Mouse (Mus musculus) hematopoietic stem cell, adult 5-6 weeks (primary cell): Measurements from ENCODE around the gene Hesx1. TPM values are rescaled to one million over a fixed set of nuclear protein-coding genes. Genes with fewer than 3 reads are reported as not detected.
"Not testable (repeated sequence)": the region's sequence is repeated elsewhere in the genome, so short reads cannot be mapped to it uniquely, and the experiment has no call there.

Experiments
- ATAC-seq, 2 experiments: fragments of 125-278 bp in 1 of 2; replicated peaks in 1 of 2; 2 replicates each; pipeline ENCODE4 v1.8.0; 2016 to 2017; ENCODE audit warnings: inconsistent platforms in 2 of 2, mild to moderate bottlenecking in 2 of 2, moderate number of reproducible peaks in 2 of 2, low read depth in 1 of 2, moderate TSS enrichment in 1 of 2; ENCODE audit not compliant: low FRiP score in 2 of 2, poor library complexity in 2 of 2, severe bottlenecking in 2 of 2, insufficient read depth in 1 of 2, low TSS enrichment in 1 of 2
- total RNA-seq: library from RNA; stranded (forward); fragments of 172-1452, 232-1000 nt; gene quantifications from 2 replicates; pipeline ENCODE4 v1.2.3, GENCODE M21; 2017

Hesx1 gene
- not detected in 2 replicates for total RNA-seq

DNA sequence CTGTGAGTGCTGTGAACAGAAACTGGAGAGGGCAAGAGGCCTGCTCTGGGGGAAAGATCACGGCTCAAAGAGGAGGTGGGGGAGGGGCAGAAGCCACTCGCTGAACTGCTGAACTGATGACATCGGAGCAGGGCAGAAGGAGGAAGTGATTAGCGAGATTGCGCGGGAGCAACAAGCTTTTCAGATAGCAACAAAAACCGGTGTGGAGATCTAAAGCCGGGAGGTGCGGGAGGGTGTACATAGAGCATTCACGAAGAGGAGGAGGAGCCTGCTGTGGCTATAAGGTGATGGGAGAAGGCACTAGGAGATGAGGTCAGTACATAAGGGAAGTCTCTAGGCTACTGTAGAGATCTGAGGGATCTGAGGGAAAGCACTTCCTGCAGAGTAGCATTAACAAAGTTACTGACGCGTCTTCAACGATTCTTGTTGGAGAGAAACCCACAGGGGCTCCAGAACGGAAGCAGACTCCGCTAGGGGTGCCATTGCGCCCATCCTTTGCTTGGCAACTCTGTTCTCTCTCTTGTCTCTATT lies at the start of gene Hesx1:
Hesx1 (plus strand) TSS at position 206 of the 531 bp plus-strand sequence.
- peak; percentile 86 to 91 for ATAC-seq

DNA sequence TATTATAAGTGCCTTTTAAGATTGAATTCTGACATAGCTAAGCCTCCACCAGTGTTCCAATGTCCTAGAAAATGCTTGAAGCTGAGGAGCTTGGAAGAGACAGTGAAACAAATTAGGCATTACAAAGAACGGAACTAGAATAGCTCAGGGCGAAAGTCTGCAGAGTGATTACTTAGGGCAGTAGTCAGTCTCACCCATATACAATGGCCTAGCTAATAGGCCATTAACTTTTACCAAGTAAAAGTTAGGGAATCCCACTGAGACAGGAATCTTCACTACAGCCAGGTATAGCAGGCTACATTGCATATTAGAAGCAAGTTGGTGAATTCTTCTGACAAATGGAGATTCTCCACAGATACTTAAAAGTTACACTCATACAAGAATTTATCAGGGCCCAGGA lies 38.1 kb upstream of the Hesx1 start:
- not testable (repeated sequence) for ATAC-seq

DNA sequence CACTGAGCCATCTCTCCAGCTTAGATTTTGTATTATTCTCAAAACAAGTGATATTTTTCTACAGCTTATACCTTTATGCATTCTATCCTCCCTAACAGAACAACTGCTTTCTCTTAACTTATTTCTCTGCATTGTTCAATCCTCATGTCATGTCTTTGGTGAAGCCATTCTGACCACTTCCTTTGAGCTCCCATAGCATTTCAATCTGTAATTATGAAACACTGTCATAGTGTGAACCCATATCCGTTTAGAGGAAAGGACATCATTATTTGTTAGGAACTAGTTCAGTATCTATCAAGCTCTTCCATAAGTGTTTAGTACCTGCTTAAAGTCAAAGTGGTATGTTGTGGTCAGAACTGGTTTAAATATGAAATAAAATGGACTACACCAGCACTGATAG lies 33.7 kb upstream of the Hesx1 start:
- ATAC-seq, result no peak

DNA sequence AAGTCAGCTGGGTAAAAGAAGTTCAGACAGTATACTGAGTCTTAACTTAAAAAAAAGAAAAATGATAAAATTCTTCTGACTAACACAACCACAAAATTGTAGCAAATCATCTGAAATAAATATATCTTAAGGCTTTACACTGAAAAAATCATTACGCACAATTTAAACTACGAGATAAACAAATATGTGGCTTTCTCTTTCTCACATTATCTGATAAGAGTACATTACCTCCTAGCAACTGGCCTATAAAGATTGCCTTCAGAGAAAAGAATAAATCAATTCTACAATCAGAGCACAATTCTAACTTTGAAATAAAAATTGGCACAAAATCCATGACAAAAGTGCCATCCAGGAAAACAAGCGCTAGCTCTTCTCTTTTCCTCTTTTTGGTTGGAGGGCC lies 25.1 kb upstream of the Hesx1 start:
- no peak for ATAC-seq

DNA sequence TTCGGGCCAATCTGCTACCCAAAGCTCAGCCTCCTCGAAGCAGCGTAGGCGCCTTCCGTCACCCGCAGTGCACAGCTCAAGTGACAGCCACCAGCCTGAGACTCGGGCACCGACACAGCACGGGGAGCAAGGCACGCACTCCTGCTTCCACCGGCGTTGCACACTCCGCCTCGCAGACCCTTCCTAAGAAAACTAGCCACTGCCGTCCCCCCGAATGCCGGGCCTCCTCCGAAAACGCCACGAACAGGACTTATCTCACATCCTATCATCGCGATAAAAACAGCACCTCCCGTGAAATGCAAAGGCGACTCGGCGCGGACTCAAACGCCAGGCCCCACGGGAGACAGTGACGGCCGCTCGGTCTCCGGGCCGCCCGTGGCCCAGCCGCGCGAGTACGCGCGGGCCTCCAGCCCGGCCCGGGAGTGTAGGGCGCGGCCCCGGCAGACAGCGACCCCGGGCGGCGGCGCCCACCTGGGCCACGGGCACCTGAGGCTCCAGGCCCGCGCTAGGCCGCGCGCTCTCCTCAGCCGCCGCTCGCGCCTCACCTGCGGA lies 24.3 kb upstream of the Hesx1 start:
- peak; percentile 24 to 52; a peak in 3 of 4 replicates for ATAC-seq

DNA sequence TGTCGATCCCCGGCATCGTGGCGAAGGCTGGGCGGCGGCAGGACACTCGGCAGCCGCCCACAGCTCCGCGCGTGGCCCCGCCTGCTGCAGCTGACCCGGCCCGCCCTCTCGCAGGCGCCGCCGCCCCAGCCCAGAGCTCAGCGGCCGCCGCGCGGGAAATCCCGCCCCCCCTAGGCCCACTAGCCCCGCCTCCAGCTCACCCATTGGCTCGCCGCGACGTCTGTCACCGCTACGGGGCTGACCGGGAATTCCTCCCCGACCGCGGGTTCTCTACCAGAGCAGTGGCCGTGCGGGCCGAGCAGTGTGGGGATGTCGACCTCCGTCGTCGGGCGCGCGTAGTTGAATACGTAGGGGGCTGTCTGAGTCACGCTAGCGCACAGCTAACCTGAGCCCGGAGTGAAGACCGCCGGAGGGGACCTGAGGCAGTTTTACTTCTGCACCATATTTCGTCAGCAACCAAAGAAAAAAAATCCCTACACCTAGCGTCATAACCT lies 23.7 kb upstream of the Hesx1 start:
- ATAC-seq, result peak; percentile 95 to 98

DNA sequence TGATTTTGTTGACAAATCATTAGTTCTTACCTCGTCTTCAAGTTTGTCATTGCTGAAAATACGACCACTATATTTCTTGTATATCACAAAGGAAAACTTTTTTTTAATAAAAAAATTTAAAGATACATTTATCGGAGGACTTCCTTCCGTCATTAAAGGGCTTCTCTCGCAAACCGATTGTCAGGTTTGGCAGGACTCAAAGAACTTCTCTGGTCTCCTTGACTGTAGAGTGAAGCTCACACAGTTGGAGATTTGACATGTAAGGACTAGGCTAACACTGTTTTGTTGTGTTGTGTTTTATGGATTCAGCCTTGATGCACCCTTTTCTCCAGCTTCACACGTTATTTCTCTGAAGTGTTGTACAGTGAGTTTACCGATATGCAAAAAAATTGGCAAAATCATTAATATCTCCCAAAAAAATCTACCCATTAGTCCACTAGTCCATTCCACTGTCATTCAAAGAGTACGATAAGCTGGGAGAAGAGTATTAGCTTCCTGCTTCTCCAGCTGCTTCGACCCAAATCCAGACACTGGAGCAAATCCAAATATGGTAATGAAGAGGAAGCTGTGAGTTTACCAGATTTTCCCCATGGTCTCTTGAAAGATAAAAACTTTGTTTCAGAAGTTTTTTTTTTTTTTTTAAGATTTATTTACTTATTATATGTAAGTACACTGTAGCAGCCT lies 23.0 kb upstream of the Hesx1 start, which contains the start of gene Appl1:
Appl1 (minus strand) TSS at position 127 of the 684 bp plus-strand sequence.
- no peak for ATAC-seq

DNA sequence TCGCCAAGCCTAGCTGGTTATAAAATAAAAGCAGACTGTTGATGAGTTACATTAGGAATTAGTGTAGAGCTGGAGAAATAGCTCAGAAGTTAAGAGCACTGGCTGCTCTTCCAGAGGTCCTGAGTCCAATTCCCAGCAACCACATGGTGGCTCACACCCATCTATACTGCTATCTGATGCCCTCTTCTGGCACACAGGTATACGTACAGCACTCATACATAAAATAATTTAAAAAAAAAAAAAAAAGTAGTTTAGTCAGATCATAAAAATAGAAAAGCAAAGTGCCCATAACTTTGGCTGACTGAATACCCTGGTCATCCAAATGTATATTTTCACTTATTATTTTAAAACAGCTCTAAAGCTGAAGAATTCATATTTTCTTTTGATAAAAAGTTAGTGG lies 21.1 kb upstream of the Hesx1 start:
- no peak for ATAC-seq

DNA sequence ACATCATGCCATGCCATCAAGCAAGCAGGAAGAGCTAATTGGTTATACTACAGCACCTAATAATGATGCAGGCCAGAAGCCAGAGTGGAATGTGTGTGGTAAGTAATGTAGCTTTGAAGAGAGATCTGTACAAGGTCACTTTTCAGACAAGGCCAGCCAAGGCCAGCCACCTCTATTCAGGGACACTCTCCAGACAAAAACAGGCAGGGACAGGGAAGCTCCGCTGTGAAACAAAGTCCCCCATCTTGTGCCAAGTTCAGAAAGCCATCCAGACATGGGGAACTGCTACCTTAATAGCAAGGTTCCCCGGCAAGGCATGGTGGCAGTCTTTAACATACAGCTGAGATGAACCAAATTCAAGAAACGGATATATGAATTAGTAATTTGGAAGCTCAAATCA lies 18.7 kb upstream of the Hesx1 start:
- ATAC-seq, result no peak

DNA sequence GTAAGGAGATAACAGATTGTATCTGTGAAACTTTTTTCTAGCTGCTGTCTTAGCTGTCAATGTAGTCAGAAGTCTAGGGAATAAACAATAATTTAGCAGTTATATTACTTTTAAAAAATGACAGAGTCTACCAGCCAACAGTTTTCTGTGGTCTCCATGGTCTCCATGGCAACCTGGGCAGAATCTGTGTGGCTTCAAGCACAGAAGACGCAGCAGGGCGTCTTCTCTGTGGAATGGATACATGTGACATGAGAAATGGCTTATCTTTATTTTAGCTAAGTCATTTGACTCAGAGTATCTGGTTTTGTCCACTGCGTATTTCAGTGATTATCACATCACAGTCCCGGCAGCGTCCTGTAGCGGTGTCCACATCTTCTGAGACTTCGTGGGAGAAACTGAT lies 18.0 kb upstream of the Hesx1 start:
- ATAC-seq, result no peak

DNA sequence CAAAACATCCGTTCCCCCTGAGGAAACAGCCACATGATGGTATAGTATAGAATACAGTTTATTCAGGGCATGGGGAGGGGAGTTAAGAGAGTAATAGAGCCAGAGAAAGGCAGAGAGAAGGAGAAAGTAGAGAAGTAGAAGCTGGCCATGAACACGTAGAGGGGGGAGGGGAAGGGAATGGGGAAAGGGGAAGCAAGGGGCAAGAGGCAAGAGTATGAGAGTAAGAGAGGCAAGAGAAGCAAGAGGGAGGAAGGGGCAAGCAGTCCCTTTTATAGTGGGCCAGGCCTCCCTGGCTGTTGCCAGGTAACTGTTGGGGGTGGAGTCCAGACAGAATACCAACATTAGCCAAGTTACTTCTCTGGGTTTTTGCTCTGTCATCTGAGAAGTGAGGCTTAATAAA lies 16.7 kb upstream of the Hesx1 start:
- peak; percentile 32 to 42; a peak in 3 of 4 replicates for ATAC-seq

DNA sequence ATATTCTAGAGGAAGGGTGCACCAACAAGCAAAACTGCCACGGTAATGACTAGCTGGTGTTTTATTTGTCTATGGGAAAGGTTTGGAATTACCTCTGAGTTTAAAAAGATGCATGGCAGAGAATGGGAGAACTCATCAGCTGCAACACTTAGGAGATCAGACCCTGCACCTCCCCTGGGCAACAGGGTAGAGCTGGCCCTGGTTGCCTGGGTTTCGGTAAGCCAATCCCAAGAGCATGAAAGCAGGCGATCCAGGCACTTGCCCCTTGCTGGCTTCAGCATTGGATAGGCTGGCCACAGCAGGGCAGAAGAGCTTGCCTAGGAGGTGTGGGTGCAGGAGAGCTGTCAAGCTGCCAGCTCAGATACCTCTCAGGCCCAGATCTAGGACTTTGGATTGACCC lies 14.4 kb upstream of the Hesx1 start:
- ATAC-seq, result no peak

DNA sequence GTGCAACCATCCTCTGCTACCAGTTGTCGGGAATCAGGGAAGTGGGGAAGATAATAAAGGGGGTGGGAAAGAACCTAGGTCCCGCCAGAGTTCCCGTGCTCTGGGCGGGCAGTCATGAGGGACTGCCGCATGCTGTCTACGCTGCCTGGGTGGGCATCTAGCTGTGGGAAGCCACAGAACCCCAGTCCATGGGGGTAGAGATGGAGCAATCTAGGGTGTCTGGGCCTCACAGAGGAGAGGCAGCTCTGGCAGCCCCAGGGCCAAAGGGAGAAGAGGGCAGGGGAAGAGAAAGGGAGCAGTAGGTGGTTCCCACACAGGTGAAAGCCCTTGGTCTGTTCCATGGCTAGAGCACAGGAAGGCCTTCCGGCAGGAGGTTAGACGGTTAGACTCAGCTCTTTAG lies 13.2 kb upstream of the Hesx1 start:
- ATAC-seq, result no peak

DNA sequence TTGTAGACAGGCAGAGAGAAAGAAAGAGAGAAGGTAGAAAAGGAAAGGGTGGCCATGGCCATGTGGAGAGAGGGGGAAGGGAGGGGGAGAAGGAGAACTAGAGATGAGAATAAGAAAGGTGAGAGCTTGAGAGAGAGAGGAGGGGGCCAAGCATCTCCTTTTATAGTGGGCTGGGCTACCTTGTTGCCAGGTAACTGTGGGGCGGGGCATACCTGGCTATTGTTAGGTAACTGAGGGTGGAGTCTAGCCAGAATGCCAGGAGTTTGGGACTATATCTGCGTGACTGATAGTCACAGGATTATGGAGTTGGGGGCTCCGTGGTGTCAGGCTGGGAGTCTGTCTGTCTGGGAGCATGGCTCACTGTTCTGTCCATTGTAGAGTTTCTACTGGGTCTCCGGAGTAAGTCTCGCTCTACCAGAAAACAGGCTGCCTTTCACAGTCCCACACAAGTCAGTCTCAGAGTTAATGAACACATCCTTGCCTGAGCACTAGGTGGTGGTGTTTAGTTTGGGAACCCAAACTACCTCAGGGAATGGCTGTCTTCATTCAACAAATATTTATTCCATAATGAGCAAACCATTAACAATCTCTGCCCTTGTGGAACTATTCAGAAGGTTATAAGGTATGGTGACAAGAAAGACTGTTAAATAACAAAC lies 12.6 kb upstream of the Hesx1 start:
- ATAC-seq, result no peak

DNA sequence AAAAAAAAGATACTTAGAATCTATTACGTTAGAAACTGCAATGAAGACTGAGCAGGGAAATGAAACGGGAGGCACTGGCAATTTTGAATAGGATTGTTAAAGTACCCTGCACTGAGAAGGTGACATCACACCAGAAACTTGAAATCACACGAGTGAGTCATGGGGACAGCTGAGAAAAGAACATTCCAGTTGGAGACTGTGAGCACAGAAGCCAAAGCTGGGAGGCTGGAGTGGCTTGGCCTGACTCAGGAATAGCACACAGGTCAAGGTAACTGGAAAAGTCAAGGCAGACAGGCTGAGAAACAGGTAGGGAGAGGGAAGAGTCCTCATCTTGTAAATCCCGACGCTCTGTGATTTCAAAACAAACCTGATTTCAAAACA lies 12.1 kb upstream of the Hesx1 start:
- no peak for ATAC-seq

DNA sequence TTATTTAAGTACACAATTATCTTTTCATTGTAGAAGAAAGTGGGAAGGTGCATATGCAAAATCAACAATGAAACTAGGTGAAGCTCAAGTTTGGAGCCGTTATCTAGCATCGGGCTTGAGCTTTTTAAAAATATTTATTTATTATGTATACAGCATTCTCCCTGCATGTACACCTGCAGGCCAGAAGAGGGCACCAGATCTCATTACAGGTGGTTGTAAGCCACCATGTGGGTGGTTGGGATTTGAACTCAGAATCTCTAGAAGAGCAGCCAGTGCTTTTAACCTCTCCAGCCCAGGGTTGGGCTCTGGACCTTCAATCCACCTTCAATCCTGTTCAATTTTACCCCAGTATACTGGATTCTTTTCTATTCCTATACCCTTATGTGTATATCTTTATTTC lies 5.5 kb upstream of the Hesx1 start:
- ATAC-seq, result no peak

DNA sequence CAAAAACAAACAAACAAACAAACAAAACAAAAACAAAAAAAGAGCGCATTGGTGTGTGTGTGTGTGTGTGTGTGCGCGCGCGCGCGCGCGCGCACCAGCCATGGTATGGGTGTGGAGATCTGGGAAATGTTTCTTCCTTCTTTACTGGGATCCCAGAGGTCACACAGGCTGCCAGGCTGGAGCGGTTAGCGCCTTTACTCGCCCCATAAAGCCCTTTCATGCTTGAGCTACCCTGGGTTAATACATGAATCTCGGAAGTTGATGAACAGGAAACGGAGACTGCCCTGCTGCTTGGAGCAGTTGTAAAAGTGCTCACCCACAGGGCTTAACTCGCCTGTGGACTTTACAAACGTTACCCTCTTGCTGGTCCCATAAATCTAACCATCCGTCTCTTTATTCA lies 2.6 kb upstream of the Hesx1 start:
- ATAC-seq, result no peak

DNA sequence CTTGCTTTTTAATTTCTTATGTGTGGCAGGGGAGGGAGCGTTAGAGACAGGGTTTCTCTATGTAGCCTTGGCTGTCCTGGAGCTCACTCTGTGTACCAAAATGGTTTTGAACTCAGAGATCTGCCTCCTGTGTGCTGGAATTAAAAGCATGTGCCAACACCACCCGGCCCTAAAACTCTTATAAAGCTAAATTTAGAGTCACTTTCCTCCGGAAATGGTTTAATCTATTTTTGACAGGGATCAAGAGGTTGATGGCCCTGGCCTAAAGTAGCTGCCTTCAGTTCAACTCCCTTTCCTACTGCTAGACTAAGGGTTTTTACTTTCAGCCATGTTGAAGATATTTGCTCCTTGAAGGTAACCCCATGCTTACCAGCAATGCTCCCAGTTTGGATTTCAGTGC lies 789 bp upstream of the Hesx1 start:
- ATAC-seq, result no peak
